Mouse (Mus musculus) C2C12 (cell line): ENCODE data around the gene Ftsj1. TPM values are rescaled to one million over a fixed set of nuclear protein-coding genes. Genes with fewer than 3 reads are reported as not detected.

Experiments
- H3K27me3 ChIP-seq: one replicate; pipeline ENCODE4 v1.6.1; 2011; ENCODE audit not compliant: control insufficient read depth, insufficient read depth, insufficient read length
- H3K36me3 ChIP-seq: one replicate; pipeline ENCODE4 v1.6.1; 2011; ENCODE audit not compliant: control insufficient read depth, insufficient read depth
- H3K4me3 ChIP-seq: one replicate; pipeline ENCODE4 v1.5.1; 2011; ENCODE audit warnings: mild to moderate bottlenecking, control low read depth; ENCODE audit not compliant: poor library complexity, insufficient read depth, severe bottlenecking
- H3K79me2 ChIP-seq: one replicate; pipeline ENCODE4 v1.6.1; 2011; ENCODE audit not compliant: control insufficient read depth, insufficient read depth
- H3K79me3 ChIP-seq: one replicate; pipeline ENCODE4 v1.6.1; 2011; ENCODE audit warnings: low read depth, control low read depth
- H3ac ChIP-seq: one replicate; pipeline ENCODE3; 2011; ENCODE audit warnings: low read depth; ENCODE audit not compliant: control insufficient read depth, insufficient read length
- CEBPB ChIP-seq: IDR thresholded peaks from one replicate; pipeline ENCODE4 v1.6.1; 2011; ENCODE audit warnings: low read depth, mild to moderate bottlenecking, control low read depth, moderate library complexity
- CTCF ChIP-seq: IDR thresholded peaks from one replicate; pipeline ENCODE4 v1.5.1; 2011; ENCODE audit not compliant: control insufficient read depth, insufficient read depth, insufficient read length
- FOSL1 ChIP-seq: IDR thresholded peaks from one replicate; pipeline ENCODE4 v1.8.0; 2011; ENCODE audit warnings: mild to moderate bottlenecking, low read length; ENCODE audit not compliant: poor library complexity, insufficient read depth, severe bottlenecking
- MAX ChIP-seq: IDR thresholded peaks from one replicate; pipeline ENCODE4 v1.6.1; 2011; ENCODE audit warnings: mild to moderate bottlenecking, control low read depth
- MYOD1 ChIP-seq: IDR thresholded peaks from one replicate; pipeline ENCODE4 v1.6.1; 2011; ENCODE audit warnings: low read depth; ENCODE audit not compliant: control insufficient read depth, insufficient read length
- MYOG ChIP-seq: IDR thresholded peaks from one replicate; pipeline ENCODE4 v1.6.1; 2011; ENCODE audit not compliant: control insufficient read depth, insufficient read length; ENCODE audit errors: extremely low read depth
- USF1 ChIP-seq: IDR thresholded peaks from one replicate; pipeline ENCODE4 v1.6.1; 2011; ENCODE audit warnings: low read depth, mild to moderate bottlenecking, control low read depth, moderate library complexity
- polyA plus RNA-seq: library from polyadenylated mRNA; unstranded; fragments of >200 nt; fragmentation: generic; extraction: Trizol; gene quantifications from one replicate; pipeline ENCODE4 v1.2.1, GENCODE M21; 2012; ENCODE audit warnings: missing spikeins

Ftsj1 gene
- polyA plus RNA-seq, 1 experiment, result 36.1 TPM

DNA sequence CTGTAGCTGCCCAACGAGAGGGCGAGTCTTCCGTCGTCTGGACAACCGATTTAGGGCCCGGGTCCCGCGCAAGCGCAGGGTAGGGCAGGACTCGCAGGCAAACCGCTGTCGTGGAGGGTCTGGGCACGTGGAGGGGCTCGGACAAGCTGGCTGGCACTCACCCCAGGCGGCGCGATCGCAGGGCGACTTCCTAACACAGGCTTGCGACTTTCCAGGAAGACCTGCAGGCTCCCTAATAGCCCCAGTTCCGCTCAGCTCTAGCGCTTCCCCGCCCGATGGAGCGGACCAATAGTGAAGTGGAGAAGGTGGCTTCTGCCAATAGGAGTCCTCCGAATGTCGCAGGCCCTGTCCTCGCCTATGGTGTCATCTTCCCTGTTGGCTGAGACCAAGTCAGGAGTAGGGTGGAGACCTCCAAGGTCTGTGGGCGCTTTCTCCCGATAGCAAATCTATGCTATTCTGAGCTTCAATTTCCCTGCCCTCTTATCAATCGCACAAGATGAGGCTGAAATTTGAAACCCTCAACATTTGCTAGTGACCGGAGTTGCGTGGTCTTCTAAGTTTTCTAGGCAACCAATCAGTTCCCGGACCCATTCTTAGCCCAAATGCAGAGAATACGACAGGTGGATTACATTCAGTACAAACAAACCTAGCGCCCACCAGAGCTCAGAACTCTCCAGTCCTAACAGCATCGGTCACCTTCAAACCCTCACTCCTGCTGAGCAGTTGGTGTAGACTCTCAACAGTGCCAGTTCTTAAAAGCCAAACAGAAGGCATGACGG, 59.4 kb downstream of the Ftsj1 start:
- no peak for TF ChIP-seq CEBPB
- no peak for TF ChIP-seq MAX
- TF ChIP-seq USF1, result no peak
- no peak for TF ChIP-seq CTCF
- TF ChIP-seq MYOD1, result no peak
- no peak for TF ChIP-seq MYOG
- no peak for TF ChIP-seq FOSL1
- peak overlapping the region; percentile 74 for H3ac ChIP-seq
- H3K79me2 ChIP-seq, result peaks cover 12% of the 10 kb centered on the region
- H3K27me3 ChIP-seq, result no peaks in the 10 kb centered on the region
- H3K36me3 ChIP-seq, result no peaks in the 10 kb centered on the region
- H3K79me3 ChIP-seq, result peaks cover 2% of the 10 kb centered on the region
- peak overlapping the region; percentile 44 for H3K4me3 ChIP-seq

DNA sequence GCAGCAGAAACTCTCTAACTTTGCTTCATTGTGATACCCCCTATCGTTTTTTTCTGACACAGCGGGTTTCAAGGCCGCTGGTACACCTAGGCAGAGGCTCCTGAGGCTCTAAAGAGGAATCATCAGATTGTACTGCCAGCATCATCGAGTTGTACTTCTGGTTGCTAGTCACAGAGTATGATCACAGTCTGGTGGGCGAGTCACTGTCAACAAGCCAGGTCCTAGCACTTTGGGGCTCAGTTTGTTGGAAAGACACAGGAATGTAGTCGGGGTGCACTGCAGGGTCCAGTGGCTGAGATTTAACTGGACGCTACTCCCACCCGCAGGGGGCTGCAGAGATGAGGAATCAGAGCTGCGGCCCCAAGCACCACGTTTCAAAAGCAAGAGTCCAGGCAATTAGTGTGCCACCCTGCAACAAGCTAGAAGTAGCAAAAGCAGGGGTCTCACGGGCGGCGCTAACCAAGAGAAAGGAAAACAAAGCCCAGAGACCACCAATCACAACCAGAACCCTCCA, 60.0 kb downstream of the Ftsj1 start:
- Histone ChIP-seq H3K4me3 (peak overlapping the region; percentile 44), H3K27me3 (no peaks in the 10 kb centered on the region), H3ac (peak overlapping the region; percentile 74), H3K79me3 (peaks cover 2% of the 10 kb centered on the region), H3K36me3 (no peaks in the 10 kb centered on the region), H3K79me2 (peaks cover 12% of the 10 kb centered on the region)
- TF ChIP-seq MYOD1 (no peak), MYOG (no peak), CEBPB (no peak), CTCF (no peak), FOSL1 (no peak), MAX (no peak), USF1 (no peak)

Other genes starting within 250 kb of the Ftsj1 start
- gene Glod5, start 233.9 kb downstream of the Ftsj1 start, polyA plus RNA-seq, result not detected
- 106 TPM for gene Suv39h1, start 177.6 kb downstream of the Ftsj1 start, polyA plus RNA-seq
- 0.74 TPM for gene Was, start 161.9 kb downstream of the Ftsj1 start, polyA plus RNA-seq
- gene Wdr13, start 119.5 kb downstream of the Ftsj1 start, polyA plus RNA-seq, result 11.1 TPM
- 537 TPM for gene Rbm3, start 106.5 kb downstream of the Ftsj1 start, polyA plus RNA-seq
- 9.9 TPM for gene Tbc1d25, start 76.2 kb downstream of the Ftsj1 start, polyA plus RNA-seq
- 73.1 TPM for gene Ebp, start 58.9 kb downstream of the Ftsj1 start, polyA plus RNA-seq
- gene Porcn, start 45.9 kb downstream of the Ftsj1 start, polyA plus RNA-seq, result 7.6 TPM
- gene Slc38a5, start 18.7 kb upstream of the Ftsj1 start, polyA plus RNA-seq, result not detected
- gene Ssxb10, start 75.0 kb upstream of the Ftsj1 start, polyA plus RNA-seq, result not detected
- not detected for gene Ssxb9, start 114.6 kb upstream of the Ftsj1 start, polyA plus RNA-seq
- gene Ssxb1, start 160.9 kb upstream of the Ftsj1 start, polyA plus RNA-seq, result not detected
- gene Ssxb2, start 209.3 kb upstream of the Ftsj1 start, polyA plus RNA-seq, result not detected